Mouse (Mus musculus) embryonic stem cell, embryonic (primary cell): ENCODE results near the gene Kansl2.

Source experiments
- CTCF ChIA-PET, 4 experiments: fragments of 300-600 bp in 2 of 4; fragments of 350-600 bp in 2 of 4; sonication (Branson Sonifier 250); formaldehyde crosslinking; loops; one replicate each; lab custom pipeline; 2022; ENCODE audit warnings: inconsistent platforms in 2 of 4; lab: Charles Lee
- POLR2A ChIA-PET, 4 experiments: fragments of 300-600 bp in 2 of 4; fragments of 350-600 bp in 2 of 4; sonication (Branson Sonifier 250); formaldehyde crosslinking; loops; one replicate each; lab custom pipeline; 2022; ENCODE audit warnings: antibody characterized with exemption in 4 of 4, inconsistent platforms in 1 of 4; lab: Charles Lee

Kansl2 gene

DNA sequence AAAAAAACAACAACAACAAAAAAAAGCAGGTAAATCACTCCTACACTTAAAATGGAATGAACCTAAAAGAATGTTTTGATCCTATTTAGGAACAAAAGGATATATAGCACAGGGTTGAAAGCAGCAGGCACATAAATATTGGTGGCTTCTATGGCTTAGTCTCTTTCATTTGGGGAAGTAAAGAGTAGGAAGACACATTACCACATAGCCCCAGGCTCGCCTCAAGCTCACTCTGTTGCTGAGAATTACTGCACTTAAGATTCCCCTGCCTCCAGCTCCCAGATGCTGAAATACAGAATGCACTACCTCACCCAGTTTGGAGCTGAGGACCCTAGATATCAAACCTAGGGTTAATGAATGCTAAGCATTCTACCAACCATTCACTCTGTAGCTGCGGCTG is 18.7 kb upstream of the Kansl2 start:
- POLR2A ChIA-PET: interaction anchor here (0.7 to 1.5 kb wide), 10 partner anchors 9 to 476 kb away, joined by 3 to 6 read pairs (median 3); no protein-coding TSS in a partner anchor
- CTCF ChIA-PET: interaction anchor here in 1 of 4 experiments (0.6 to 1.7 kb wide), 4 partner anchors 15 to 108 kb away, joined by 3 to 5 read pairs (median 4); no protein-coding TSS in a partner anchor

DNA sequence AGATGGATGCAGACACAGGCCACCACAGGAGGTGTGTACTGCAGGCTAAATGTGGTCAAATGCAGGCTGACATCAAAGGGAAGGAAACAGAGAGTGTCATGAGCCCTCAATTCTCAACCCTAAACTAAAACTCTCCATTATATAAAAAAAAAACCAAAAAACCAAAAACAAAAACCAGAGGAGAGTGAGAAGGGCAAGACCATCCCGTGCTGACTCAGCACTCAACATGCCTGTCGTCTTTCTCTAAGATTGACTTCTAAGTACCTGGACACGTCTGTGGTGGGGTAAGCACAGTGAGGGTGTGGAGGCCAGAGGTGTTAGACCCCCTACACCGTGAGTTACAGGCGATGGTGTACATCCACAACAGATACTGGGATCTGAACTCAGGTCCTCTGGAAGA is 12.8 kb upstream of the Kansl2 start:
- ChIA-PET POLR2A (interaction anchor here in 1 of 4 experiments (1.8 kb wide), 1 partner anchor 18 kb away, joined by 5 read pairs; no protein-coding TSS in a partner anchor), CTCF (no interaction called here)

DNA sequence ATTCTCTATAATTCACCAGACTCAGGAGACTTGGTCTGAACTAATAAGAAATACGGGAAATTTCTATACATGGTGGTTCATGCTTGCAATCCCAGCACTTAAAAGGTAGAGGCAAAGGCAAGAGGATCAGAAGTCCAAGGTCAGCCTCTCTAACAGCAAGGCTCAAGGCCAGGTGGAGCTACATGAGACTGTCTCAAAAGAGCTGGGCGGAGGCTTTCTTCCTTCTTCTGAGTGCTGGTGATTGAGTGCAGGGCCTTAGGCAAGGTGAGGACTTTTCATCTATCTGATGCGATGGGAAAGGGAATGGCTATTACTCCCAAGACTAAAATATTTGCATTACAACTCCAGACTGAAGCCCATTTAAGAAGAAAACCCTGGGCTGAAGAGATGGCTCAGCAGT is 11.1 kb upstream of the Kansl2 start:
- POLR2A ChIA-PET: interaction anchor here in 3 of 4 experiments (0.5 to 2.6 kb wide), 24 partner anchors 8 to 685 kb away, joined by 3 to 14 read pairs (median 4); partner anchors contain the start of gene Kansl2 (in 2 of the 3)
- CTCF ChIA-PET: interaction anchor here in 1 of 4 experiments (0.9 to 1.6 kb wide), 5 partner anchors 9 to 86 kb away, joined by 3 to 4 read pairs (median 3); partner anchors contain the start of gene Kansl2

DNA sequence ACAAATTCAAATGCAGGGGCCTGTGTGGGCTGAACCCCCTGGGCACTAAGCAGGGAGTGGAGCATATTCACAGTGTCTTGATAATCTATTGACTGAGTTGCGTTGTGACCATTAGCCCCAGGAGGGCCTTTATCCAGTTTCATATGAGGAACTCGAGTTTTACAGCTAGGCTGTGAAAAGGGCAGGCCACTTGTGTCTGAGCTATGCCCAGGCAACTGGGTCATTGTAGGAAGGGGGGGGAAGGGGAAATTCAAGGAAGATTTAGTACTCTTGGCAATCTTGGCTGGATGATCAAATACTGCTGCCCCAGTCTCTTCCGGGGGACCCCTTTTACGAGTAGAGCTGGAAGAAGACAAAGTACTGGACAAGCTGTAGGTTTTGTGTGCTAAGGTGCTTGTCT is 9.3 kb upstream of the Kansl2 start:
- POLR2A ChIA-PET: interaction anchor here (0.7 to 2.6 kb wide), 25 partner anchors 9 to 220 kb away, joined by 3 to 13 read pairs (median 5); partner anchors contain the start of genes Kansl2 (in 3 of the 4), Arf3 (in 1 of the 4) and Fkbp11 (in 1 of the 4)
- CTCF ChIA-PET: interaction anchor here in 3 of 4 experiments (0.8 to 1.5 kb wide), 4 partner anchors 9 to 26 kb away, joined by 3 to 4 read pairs (median 4); partner anchors contain the start of gene Kansl2 (in 1 of the 3)

DNA sequence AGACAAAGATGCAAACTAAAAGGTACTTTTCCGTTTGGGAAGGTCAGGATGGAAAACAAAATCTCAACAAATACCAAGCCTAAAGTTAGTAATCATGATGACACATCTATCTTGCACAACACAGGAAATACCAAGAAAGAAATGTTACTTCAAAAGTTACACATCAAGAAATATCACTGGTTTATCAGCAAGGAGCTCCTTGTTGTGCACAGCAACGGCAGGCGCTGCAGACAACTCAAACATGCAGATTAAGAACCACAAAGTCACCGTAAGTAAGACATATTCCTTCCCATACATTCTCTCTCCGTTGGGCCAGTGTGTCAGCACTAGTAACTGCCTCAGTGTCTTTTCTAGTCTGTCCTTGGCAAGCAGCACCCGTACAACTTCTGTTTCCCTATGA is 7.0 kb upstream of the Kansl2 start:
- CTCF ChIA-PET: interaction anchor here in 2 of 4 experiments (0.6 to 1.2 kb wide), 2 partner anchors 24 to 27 kb away, joined by 3 to 4 read pairs; no protein-coding TSS in a partner anchor

DNA sequence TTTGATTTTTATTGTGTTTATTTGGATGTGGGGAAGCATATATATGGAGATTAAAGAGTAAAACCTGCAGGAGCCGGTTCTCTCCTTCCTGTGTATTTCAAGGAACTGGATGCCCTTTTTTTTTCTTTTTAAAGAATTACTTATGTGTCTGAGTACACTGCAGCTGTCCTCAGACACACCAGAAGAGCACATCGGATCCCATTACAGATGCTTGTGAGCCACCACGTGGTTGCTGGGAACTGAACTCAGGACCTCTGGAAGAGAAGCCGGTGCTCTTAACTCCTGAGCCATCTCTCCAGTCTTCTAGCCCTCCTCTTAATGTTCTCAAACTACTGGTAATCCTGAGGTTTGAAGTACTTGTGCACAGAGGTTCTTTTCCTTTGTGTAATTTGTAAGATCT is 3.9 kb upstream of the Kansl2 start:
- CTCF ChIA-PET: interaction anchor here in 1 of 4 experiments (0.9 kb wide), 1 partner anchor 14 kb away, joined by 3 read pairs; no protein-coding TSS in a partner anchor
- POLR2A ChIA-PET: interaction anchor here in 2 of 4 experiments (0.6 to 3.3 kb wide), 7 partner anchors 7 to 845 kb away, joined by 3 to 23 read pairs (median 7); no protein-coding TSS in a partner anchor

More for the DNA sequence above, 7.0 kb upstream of the Kansl2 start:
- POLR2A ChIA-PET: interaction anchor here in 2 of 4 experiments (1.0 to 2.3 kb wide), 9 partner anchors 8 to 136 kb away, joined by 3 to 8 read pairs (median 4); partner anchors contain the start of gene Rnd1 (in 1 of the 2)

DNA sequence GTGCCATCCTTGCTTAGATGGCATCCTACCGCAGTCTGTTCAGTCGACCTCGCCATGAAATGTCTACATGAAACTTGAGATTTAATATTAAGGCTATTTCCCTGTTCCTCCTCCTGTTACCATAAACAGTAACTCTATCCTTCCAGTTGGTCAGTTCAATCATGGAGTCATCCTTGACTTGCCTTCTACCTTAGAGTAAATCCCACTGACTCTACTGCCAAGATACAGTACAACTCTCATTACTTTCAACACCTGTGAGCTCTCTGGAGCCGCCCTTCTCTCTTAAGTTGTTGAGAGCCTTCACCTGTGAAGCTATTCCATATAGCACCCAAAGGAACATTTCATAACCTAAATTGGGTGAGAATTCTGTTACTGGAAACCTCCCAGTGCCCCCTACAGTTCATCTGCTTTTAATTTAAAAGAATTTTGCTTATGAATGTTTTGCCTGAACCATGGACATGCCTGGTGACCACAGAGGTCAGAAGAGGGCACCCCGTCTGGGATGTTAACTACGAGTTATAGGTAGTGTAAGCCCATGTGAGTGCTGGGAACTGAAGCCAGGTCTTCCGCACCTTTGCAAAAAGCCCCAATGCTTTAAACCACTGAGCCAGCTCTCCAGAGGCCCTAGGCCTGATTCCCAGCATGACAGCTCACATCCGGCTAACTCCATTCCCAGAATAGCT is 2.9 kb upstream of the Kansl2 start:
- POLR2A ChIA-PET: interaction anchor here in 3 of 4 experiments (0.6 to 3.3 kb wide), 20 partner anchors 8 to 844 kb away, joined by 3 to 23 read pairs (median 5); no protein-coding TSS in a partner anchor
- CTCF ChIA-PET: interaction anchor here in 1 of 4 experiments (0.7 kb wide), 1 partner anchor 646 kb away, joined by 3 read pairs; no protein-coding TSS in a partner anchor

DNA sequence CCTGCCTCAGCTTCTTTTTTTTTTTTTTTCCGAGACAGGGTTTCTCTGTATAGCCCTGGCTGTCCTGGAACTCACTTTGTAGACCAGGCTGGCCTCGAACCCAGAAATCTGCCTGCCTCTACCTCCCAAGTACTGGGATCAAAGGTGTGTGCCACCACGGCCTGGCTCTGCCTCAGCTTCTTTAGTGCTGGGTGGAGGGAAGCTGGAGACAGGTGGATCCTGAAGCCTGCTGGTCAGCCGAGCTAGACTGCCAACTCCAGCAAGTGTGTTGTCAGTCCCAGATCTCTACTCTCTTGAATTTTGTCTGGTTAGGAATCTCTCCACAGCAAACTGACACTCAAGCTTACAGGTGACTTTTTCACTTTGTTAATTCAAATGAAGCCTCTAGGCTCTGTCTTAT is 1.9 kb upstream of the Kansl2 start:
- ChIA-PET POLR2A (interaction anchor here in 3 of 4 experiments (1.0 to 3.3 kb wide), 16 partner anchors 8 to 111 kb away, joined by 3 to 23 read pairs (median 5); no protein-coding TSS in a partner anchor), CTCF (interaction anchor here in 2 of 4 experiments (0.7 to 0.9 kb wide), 2 partner anchors 9 to 82 kb away, joined by 3 to 4 read pairs; no protein-coding TSS in a partner anchor)

DNA sequence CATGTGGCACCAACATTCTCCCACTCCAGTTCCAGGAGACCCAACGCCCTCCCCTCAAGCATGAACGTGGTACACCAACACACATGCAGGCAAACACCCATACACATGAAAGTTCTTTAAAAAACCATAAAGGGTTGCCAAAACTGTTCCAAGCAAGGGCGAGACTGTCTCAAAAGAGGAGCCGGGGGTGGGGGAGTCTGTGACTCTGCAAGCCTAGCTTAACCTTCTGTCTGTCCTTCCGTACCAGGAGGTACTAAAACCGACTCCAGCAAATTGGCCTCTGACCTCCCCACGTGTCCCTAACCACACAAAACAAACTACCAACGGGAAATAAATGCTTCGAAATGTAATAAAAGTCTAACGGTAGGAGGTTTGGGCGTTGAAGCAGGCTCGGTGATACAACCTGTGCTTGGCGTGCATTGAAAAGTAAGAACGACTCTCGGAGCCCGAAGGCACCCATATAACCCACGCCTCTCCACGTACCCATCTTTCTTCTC is 981 bp downstream of the Kansl2 start:
- ChIA-PET POLR2A (interaction anchor here in 3 of 4 experiments (0.6 to 10.0 kb wide), 14 partner anchors 8 to 98 kb away, joined by 3 to 127 read pairs (median 4); partner anchors contain the start of gene Cacnb3 (in 2 of the 3)), CTCF (interaction anchor here in 1 of 4 experiments (1.1 kb wide), 1 partner anchor 16 kb away, joined by 4 read pairs; no protein-coding TSS in a partner anchor)

DNA sequence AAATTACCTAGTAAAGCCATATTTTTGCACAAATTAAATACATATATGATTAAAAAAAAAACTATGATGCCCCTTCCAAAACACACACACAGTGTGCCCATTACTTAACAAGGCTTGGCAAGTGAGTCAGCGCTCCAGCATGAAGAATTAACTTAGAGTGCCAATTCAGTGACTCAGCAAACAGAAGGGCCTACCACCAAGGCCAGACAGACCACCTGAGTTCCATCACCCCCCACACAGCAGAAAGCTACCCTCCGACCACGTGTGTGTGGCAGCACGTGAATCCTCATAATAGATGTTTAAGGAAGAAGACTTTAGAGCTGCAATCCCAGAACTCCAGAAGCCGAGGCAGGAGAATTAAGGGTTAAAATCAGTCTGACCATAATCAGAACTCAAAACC is 1.8 kb downstream of the Kansl2 start:
- CTCF ChIA-PET: interaction anchor here in 1 of 4 experiments (1.1 kb wide), 1 partner anchor 15 kb away, joined by 4 read pairs; no protein-coding TSS in a partner anchor
- POLR2A ChIA-PET: interaction anchor here (0.5 to 10.0 kb wide), 23 partner anchors 9 to 1865 kb away, joined by 3 to 127 read pairs (median 4); partner anchors contain the start of genes 4930415O20Rik (in 1 of the 4), Cacnb3 (in 1 of the 4) and Ccnt1 (in 1 of the 4)

DNA sequence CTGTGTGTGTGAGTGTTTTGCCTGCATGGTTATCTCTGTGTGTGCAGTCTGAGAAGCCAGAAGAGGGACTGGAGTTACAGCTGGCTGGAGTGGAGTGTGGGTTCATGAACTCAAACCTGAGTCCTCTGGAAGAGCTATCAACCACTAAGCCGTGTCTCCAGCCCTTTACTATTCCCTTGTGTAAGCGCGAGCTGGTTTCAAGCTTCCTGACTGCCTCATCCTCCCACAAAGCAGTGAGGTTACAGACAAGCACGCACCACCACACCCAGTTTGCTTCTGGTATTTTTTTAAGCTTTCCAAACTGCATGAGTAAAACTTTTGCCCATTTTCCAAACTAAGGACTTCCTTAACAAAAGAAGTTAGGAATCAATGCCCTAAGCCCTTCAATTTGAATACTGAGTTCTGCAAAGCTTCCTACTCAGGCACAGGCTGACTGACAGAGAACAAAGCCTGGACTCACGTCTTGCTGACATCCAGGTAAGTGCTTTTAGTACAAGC is 5.9 kb downstream of the Kansl2 start:
- ChIA-PET POLR2A (interaction anchor here (0.7 to 10.0 kb wide), 23 partner anchors 9 to 502 kb away, joined by 3 to 127 read pairs (median 5); partner anchors contain the start of genes Fkbp11 (in 2 of the 4), 4930415O20Rik (in 1 of the 4), Arf3 (in 1 of the 4) and Ccnt1 (in 1 of the 4)), CTCF (interaction anchor here in 3 of 4 experiments (0.5 to 3.3 kb wide), 8 partner anchors 8 to 1263 kb away, joined by 3 to 24 read pairs (median 4); no protein-coding TSS in a partner anchor)

DNA sequence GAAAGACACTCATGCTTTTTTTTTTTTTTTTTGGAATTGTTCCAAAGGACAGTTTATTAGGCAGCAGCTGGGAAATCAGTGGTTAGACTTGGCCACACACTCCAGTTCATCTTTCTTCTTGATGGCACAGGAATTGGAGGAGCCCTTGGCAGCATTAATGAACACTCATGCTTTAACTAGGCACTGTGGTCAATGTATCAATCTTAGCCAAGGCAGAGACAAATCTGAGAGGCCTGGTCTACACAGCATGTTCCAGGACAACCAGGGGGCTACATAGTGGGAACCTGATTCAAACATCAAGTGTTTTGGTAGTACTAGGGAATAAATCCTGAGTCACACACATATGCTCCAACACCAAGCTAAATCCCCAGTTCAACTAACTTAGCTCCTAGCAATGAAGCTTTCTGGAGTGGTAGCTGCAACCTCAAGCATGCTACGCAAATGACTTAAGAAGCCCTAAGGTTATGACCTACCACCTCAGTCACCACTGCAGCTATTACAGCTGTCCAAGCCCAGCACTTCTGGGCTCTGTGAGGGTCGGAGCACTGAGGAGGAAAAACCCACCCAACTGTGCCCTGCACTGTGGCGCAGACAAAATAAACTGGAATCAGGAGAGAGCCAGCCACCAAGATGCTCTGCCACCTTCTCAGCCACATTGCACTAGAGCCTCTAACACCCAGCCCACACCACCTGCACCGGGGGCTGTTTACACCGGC is 6.8 kb downstream of the Kansl2 start:
- ChIA-PET POLR2A (interaction anchor here in 2 of 4 experiments (0.7 to 10.0 kb wide), 13 partner anchors 9 to 1477 kb away, joined by 3 to 127 read pairs (median 9); no protein-coding TSS in a partner anchor), CTCF (interaction anchor here in 2 of 4 experiments (0.8 to 3.3 kb wide), 3 partner anchors 7 to 10 kb away, joined by 3 to 24 read pairs (median 11); no protein-coding TSS in a partner anchor)

DNA sequence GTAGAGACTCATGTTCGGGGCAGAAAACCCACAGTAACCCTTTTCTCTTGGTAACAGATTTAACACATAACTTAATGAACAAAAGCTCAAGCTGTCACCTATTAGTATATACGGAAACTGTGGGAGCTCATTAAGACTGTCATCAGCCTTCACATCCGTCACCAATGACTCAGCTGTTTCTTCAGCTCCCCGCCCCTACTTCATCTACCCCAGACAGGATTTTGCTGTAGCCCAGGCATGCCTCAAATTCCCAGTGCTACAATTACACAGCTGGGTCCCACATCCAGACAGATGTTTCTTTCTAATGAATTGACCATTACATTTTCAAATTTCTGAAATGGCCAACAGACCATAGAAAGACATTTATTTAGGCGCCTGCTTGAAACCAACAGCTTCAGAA is 8.0 kb downstream of the Kansl2 start:
- CTCF ChIA-PET: interaction anchor here in 2 of 4 experiments (1.0 to 1.1 kb wide), 2 partner anchors 8 to 9 kb away, joined by 4 to 12 read pairs; no protein-coding TSS in a partner anchor

DNA sequence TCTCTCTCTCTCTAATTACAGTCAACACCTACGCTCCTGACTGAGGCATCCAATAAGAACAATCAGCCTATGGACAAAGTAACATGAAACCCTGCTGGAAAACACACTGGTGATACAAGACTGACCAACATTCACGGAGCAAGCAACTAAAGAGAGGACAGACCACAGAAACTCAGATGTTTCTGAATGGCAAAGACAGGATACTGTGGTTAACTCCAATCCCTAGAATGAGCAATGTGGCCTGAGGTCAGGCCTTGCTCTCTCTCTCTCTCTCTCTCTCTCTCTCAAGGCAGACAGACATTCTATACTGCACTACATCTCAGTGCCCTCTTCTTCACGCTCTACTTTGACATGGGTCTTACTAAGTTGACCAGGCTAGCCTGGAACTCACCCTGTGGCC is 12.8 kb downstream of the Kansl2 start:
- POLR2A ChIA-PET: interaction anchor here in 1 of 4 experiments (2.3 to 3.6 kb wide), 3 partner anchors 11 to 15 kb away, joined by 8 to 27 read pairs (median 9); partner anchors contain the start of gene Kansl2
- CTCF ChIA-PET: no interaction called here

More for the DNA sequence above, 8.0 kb downstream of the Kansl2 start:
- POLR2A ChIA-PET: interaction anchor here (0.6 to 10.0 kb wide), 19 partner anchors 8 to 176 kb away, joined by 3 to 127 read pairs (median 4); partner anchors contain the start of genes Kansl2 (in 3 of the 4), 4930415O20Rik (in 1 of the 4) and Ccnt1 (in 1 of the 4)

DNA sequence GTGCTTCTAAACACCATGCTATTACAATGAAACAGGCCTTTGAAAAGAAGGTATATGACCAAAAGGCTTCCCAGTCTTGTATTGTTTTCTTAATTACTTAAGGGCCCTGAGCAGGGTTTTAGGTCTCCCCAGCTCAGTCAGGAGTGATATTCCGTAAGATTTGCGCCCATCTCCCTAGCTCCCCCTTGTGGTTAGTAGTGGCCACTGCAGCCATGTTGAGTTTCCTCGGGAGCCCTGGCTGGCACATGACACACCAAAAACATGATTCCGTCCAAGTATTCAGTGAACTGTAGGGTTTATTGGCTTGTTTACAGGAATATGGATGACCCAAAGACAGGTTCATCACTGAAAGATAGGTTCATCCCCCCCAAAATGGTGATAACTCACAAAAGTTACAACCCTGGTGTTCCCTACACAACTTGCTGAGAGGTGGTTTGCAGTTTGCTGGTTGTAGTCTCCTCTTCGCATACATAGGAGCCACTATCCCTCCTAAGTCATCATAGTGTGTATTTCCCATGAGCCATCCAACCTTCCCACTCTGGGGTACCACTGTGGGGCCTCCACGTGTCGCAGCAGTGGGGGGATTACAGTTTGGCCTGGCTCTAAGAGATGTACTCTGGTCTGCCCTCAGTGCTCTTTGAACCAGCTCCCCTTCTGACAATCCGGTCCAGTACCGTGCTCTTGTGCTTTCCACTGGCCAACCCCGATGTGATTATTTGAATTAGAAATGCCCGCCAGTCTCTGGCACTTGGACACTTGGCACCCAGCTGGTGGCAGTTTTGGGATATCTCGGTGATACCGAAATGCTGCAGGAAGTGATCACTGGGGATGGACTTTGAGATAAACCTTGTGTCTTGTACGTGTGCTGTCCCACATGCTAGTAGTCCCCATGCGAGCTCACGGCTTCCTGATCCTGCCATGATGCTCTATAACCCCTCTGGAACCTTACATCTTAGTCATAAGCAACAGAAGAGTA is 16.4 kb downstream of the Kansl2 start:
- CTCF ChIA-PET: interaction anchor here (0.5 to 2.8 kb wide), 63 partner anchors 8 to 842 kb away, joined by 3 to 39 read pairs (median 4); partner anchors contain the start of genes Kansl2 (in 3 of the 4), Cacnb3 (in 1 of the 4), Ccdc65 (in 1 of the 4) and Prkag1 (in 1 of the 4)
- POLR2A ChIA-PET: interaction anchor here (0.5 to 7.5 kb wide), 38 partner anchors 8 to 723 kb away, joined by 3 to 127 read pairs (median 4); partner anchors contain the start of genes Kansl2 (in 2 of the 4), Rnd1 (in 2 of the 4) and Ddx23 (in 1 of the 4)
